Mouse (Mus musculus) liver, adult 2 months (tissue): ENCODE results near the gene Il34. TPM values are rescaled to one million over a fixed set of nuclear protein-coding genes. Genes with fewer than 3 reads are reported as not detected.

Experiments
- DNase-seq: peaks from one replicate; pipeline ENCODE4 v3.0.0-alpha.2; 2011; ENCODE audit warnings: low read depth, low spot score; ENCODE audit errors: extremely low read depth
- H3K27ac ChIP-seq: fragments of 200-500 bp; replicated peaks from 2 replicates; pipeline ENCODE4 v1.5.1; 2012; ENCODE audit warnings: low read depth, mild to moderate bottlenecking, control low read depth, inconsistent platforms, low read length; ENCODE audit not compliant: insufficient read depth
- H3K27me3 ChIP-seq: fragments of 200-500 bp; 2 replicates; pipeline ENCODE4 v1.6.1; 2012; ENCODE audit warnings: mild to moderate bottlenecking, moderate library complexity, low read length, inconsistent platforms; ENCODE audit not compliant: control insufficient read depth, insufficient read depth
- H3K36me3 ChIP-seq: fragments of 200-500 bp; 2 replicates; pipeline ENCODE4 v1.6.1; 2012; ENCODE audit warnings: low read length, inconsistent platforms; ENCODE audit not compliant: control insufficient read depth, insufficient read depth
- H3K4me1 ChIP-seq: fragments of 200-500 bp; 2 replicates; pipeline ENCODE4 v1.6.1; 2011; ENCODE audit warnings: low read length; ENCODE audit not compliant: control insufficient read depth, insufficient read depth
- H3K4me3 ChIP-seq: fragments of 200-500 bp; 2 replicates; pipeline ENCODE4 v1.5.1; 2011; ENCODE audit warnings: low read depth, mild to moderate bottlenecking, control low read depth, low read length, moderate library complexity; ENCODE audit not compliant: insufficient read depth
- H3K79me2 ChIP-seq: fragments of 200-500 bp; 2 replicates; pipeline ENCODE4 v1.6.1; 2012; ENCODE audit warnings: inconsistent platforms, mild to moderate bottlenecking, low read length, moderate library complexity; ENCODE audit not compliant: control insufficient read depth, insufficient read depth
- H3K9ac ChIP-seq: fragments of 200-500 bp; 2 replicates; pipeline ENCODE4 v1.6.1; 2012; ENCODE audit warnings: low read depth, mild to moderate bottlenecking, control low read depth, inconsistent platforms, low read length
- CTCF ChIP-seq: fragments of 200-500 bp; IDR thresholded peaks from 2 replicates; pipeline ENCODE4 v1.5.1; 2011; ENCODE audit warnings: low read depth, low read length, control low read depth
- POLR2A ChIP-seq: fragments of 200-500 bp; IDR thresholded peaks from 2 replicates; pipeline ENCODE4 v1.6.1; 2011; ENCODE audit warnings: low read length, control low read depth; ENCODE audit not compliant: insufficient read depth; ENCODE audit errors: extremely low read depth
- WGBS: fragments of 180-500 bp; shearing (Covaris S2); methylation state at CpG from one replicate; pipeline ENCODE4 v1.1.7; 2018; 5-methylcytosine and 5-hydroxymethylcytosine counted together
- polyA plus RNA-seq: library from polyadenylated mRNA; depleted of rRNA; stranded (reverse); fragments of >200 nt; gene quantifications from 2 replicates; pipeline ENCODE4 v1.2.3, GENCODE M21; 2012
- total RNA-seq: library from RNA; depleted of rRNA; stranded (reverse); fragments of >200 nt; gene quantifications from 2 replicates; pipeline ENCODE4 v1.2.3, GENCODE M21; 2014

The Il34 gene
- total and polyA plus RNA-seq, 2 experiments = 2.4 to 7.3 TPM

- Histone ChIP-seq H3K4me1 (no peaks in the 10 kb centered on the region), H3K79me2 (no peaks in the 10 kb centered on the region), H3K27me3 (no peaks in the 10 kb centered on the region), H3K4me3 (no peak overlapping the region), H3K27ac (no peak overlapping the region), H3K36me3 (no peaks in the 10 kb centered on the region), H3K9ac (no peak overlapping the region)
- WGBS = 54% methylated on average over 10 of the region's 10 CpGs
- no peak for TF ChIP-seq POLR2A
- TF ChIP-seq CTCF = 0 out of 2 replicates have a peak, but pooled peaks have one; percentile 16
- peak; percentile 27 for DNase-seq
These were observed 56.1 kb downstream of the Il34 start for GRCm38 (mm10) chr8:110749500-110750170.

GRCm38 (mm10) chr8:110746661-110747060 is 59.1 kb downstream of the Il34 start:
- no peak overlapping the region for H3K9ac ChIP-seq
- H3K4me3 ChIP-seq = no peak overlapping the region
- no peak for DNase-seq
- no peaks in the 10 kb centered on the region for H3K4me1 ChIP-seq
- H3K36me3 ChIP-seq = no peaks in the 10 kb centered on the region
- H3K27ac ChIP-seq = no peak overlapping the region
- WGBS = 70% methylated on average over 9 of the region's 9 CpGs
- no peaks in the 10 kb centered on the region for H3K27me3 ChIP-seq
- TF ChIP-seq CTCF (no peak), POLR2A (no peak)
- no peaks in the 10 kb centered on the region for H3K79me2 ChIP-seq

GRCm38 (mm10) chr8:110745162-110745561 is 60.6 kb downstream of the Il34 start:
- Histone ChIP-seq H3K4me3 (no peak overlapping the region), H3K27me3 (no peaks in the 10 kb centered on the region), H3K27ac (no peak overlapping the region), H3K9ac (no peak overlapping the region), H3K36me3 (no peaks in the 10 kb centered on the region), H3K4me1 (no peaks in the 10 kb centered on the region), H3K79me2 (no peaks in the 10 kb centered on the region)
- no peak for DNase-seq
- TF ChIP-seq CTCF (no peak), POLR2A (no peak)
- WGBS = 94% methylated on average over 10 of the region's 10 CpGs

- H3K27me3 ChIP-seq = no peaks in the 10 kb centered on the region
- TF ChIP-seq CTCF (no peak), POLR2A (no peak)
- no peaks in the 10 kb centered on the region for H3K79me2 ChIP-seq
- no peak overlapping the region for H3K9ac ChIP-seq
- DNase-seq = no peak
- no peak overlapping the region for H3K4me3 ChIP-seq
- H3K27ac ChIP-seq = no peak overlapping the region
- 79% methylated on average over 5 of the region's 5 CpGs for WGBS
- H3K36me3 ChIP-seq = no peaks in the 10 kb centered on the region
- H3K4me1 ChIP-seq = no peaks in the 10 kb centered on the region
These were observed 63.3 kb downstream of the Il34 start for GRCm38 (mm10) chr8:110742452-110742818.

GRCm38 (mm10) chr8:110741816-110742451 is 63.8 kb downstream of the Il34 start:
- Histone ChIP-seq H3K9ac (no peak overlapping the region), H3K4me1 (no peaks in the 10 kb centered on the region), H3K27me3 (no peaks in the 10 kb centered on the region), H3K79me2 (no peaks in the 10 kb centered on the region), H3K4me3 (no peak overlapping the region), H3K27ac (no peak overlapping the region), H3K36me3 (no peaks in the 10 kb centered on the region)
- TF ChIP-seq CTCF (no peak), POLR2A (no peak)
- DNase-seq = no peak
- WGBS = 70% methylated on average over 15 of the region's 15 CpGs

GRCm38 (mm10) chr8:110740629-110741175 is 65.0 kb downstream of the Il34 start:
- Histone ChIP-seq H3K27me3 (no peaks in the 10 kb centered on the region), H3K4me3 (no peak overlapping the region), H3K79me2 (no peaks in the 10 kb centered on the region), H3K4me1 (no peaks in the 10 kb centered on the region), H3K27ac (no peak overlapping the region), H3K9ac (no peak overlapping the region), H3K36me3 (no peaks in the 10 kb centered on the region)
- no peak for TF ChIP-seq CTCF
- TF ChIP-seq POLR2A = no peak
- WGBS = 88% methylated on average over 5 of the region's 5 CpGs
- no peak for DNase-seq
